Mouse (Mus musculus) lung, postnatal 36 days (tissue): Measurements from ENCODE around the gene Nr6a1.

Source experiments
- DNase-seq: peaks from one replicate; pipeline ENCODE4 v3.0.0; 2022; ENCODE audit warnings: mixed read lengths

Gene Nr6a1

DNA sequence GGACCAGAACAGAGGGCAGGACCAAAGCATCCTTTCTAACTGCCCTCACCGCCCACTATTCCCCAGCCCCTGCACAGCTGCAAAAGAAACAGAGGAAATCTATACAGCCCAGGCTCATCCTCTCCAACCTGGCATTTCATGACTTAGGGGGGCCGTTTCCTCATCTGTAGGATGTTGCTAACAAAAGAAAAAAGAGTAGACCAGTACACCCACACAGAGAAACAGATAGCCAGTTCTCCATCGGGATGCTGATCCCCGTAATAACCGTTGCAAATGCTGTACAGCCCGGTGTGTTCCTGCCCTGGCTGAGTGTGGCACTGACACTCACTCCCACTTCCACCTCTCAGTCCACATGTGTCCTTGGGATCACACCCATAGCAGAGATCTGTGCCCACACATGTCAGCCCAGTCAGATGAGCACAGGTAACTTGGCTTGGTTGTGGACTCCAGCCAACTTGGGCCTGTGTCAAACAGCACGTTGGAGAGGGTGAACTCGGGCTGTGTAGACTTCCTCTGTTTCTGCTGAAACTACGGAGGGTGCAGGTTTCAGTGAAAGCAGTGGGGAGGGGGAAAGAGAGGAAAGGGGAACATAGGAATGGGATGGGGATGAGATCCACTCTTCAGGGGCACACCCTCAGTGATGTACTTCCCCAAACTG lies 9.4 kb upstream of the Nr6a1 start:
- DNase-seq: no peak

DNA sequence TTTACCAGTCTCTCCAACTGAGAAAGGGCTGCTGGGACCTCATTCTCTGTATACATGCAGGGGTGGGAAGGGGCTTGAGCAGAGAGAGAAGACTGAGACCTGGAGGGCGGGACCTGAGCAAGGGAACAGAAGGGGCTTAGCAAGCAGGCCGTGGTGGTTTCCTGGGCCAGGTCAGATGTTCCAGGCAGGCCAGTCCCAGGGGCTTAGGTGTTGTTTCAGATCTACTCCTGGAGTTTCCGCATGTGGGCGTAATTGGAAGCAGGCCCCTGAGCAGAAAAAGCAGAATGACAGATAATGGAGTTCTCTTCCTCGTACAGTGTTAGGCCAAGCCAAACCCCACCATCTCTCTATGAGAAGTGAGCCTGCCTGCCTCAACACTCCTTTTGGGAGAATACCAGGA lies 7.4 kb upstream of the Nr6a1 start:
- DNase-seq: no peak

DNA sequence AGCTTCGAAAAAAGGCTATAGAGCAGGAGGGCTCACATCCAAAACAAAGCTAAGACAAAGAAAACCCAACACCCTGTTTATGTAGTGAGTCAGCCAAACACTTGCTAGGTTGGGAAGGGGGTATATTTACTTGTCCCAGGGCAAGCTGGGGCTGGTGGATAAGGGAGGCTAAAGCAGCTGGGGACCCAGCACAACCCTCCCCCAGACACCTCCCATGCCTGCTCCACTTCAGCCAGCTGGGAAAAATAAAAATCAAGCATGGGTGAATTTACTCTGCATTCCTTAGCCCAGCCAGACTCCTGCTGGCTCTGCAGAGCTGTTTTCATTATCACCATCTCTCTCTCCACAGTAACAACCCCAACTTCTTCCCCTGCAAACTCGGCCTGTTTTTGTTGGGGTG lies 6.4 kb upstream of the Nr6a1 start:
- no peak for DNase-seq

DNA sequence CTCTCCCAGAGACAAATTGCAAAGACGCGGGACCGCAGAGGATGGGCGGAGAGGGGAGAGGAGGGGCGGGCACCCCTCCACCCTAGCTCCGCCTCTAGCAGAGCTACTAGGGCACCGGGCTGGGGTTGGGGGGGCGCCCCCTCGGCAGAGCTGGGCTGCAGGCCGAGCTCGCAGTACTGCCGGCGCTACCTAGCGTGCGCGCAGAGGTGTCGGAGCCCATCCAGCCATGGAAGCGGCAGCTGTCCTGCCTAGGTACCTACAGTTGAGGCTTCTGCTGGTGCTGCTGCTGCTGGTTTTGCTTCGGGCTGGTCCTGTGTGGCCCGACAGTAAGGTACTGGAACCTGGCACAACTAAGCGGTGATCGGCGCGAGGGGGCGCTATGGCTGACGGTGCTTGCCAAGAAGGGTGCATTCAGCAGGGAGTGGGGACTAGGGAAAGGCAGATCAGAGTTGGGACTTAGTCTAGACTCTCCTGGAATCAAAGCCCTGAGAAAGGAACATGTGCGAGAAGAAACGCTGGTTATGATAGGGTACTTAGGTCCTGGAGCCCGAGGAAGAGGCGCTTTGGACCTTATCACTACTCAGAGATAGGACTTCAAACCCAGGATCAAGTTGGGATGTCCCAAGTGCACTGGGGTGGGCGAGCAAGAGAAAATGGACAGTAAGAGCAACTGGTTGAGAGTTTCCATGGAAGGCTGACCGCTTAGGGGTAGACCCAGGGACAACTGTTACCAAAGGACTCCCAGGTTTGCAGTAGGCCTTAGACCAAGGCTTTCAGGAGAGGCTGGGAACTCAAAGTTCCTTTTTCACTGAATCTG lies 4.6 kb upstream of the Nr6a1 start, which contains the start of gene Olfml2a:
Gene Olfml2a (plus strand): TSS at position 128 of the 817 bp plus-strand sequence.
- DNase-seq: peak; percentile 92

DNA sequence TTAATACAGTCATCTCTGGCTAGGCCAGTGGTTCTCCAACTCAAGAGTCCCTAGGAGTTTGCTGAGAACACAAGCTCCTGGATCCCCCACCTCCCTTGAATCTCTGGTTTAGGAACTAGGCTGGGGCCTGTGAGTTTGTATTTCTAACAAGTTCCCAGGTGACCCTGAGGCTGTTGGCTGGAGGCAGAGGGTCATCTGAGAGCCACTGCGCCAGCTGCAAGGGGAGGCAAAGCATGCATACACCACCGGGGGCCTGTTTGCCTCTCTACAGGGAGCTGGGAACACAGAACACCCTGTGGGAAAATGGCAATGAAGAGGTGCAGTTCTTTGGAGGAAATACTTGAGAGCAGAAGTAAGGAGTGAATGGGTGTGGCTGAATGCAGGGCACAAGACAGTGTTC lies 2.8 kb upstream of the Nr6a1 start:
- DNase-seq: no peak

DNA sequence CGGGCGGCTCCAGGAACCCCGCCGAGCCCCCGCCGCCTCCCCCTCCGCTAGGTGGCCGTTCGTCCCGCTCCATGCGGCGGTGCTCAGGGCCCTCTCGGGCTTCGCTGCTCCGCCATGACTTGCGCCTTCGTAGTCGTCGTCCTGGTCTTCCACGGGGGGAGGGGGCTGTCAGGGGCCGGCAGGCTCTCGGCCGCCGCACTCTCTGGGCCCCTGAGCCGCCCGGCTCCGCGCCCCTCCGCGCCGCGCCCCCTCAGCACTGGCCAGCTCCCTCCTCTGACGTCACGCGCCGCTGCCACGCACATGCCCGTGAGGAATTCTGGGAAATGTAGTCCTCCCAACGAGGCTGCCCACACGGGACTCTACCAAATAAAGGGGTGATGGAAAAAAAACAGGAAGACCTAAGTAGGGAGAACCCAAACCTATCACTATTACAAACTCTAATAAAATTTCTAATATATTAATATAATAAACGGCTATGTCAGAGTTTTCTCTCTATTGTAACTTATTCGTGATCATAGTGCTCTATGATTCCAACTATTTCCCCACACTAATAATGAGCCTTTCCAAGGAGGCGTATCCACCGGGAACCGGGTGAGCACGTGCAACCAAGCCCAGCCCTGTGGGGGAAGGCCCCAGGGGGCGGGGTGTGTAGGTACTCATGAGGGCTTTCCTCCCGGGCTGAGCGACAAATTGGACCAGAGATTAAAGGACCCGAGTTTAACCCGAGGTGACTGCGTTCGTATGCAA lies 1.2 kb downstream of the Nr6a1 start:
- DNase-seq: peak; percentile 98

DNA sequence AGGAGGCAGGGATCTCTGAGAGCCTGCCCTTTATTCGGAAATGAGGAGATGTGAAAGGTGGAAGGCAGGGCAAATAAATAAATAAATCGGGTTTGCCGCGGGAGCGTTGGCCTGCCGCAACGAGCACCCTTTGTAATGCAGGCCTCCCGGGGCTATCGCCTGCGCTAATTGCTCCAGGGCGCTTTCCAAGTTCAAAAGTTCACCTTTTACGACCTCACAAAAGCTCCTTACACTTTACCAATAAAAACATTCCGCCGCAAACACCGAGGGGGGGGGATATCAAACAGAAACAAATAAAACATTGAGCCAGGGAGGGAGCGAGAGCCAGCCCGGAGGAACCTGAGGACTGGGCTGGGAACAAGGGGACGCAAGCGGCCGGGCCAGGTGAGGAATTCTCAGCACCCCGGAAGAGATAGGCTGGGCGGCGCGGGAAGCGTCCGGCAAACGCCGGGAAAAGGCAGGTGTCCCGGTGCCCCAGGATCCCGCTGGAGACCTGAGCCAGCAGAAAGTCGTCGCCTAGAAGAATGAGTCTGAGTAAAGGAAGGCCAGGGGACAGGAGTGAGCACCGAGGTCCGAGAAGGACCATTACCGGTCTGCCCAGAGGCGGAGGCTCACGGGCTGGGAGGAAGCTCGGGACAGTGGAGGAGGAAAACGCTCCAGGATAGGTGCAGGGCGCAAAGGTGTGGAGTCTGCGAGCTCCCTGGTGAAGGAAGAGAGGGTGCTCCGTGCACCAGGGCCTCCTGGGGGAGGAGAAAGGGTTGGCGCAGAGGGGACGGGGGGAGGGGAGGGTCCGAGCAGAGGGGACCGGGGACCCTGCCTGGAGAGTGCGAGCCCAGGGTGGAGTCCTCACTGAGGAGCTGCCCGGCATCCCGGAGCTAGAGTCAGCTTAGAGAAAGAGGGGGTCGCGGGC lies 2.1 kb downstream of the Nr6a1 start:
- DNase-seq: peak; percentile 26

DNA sequence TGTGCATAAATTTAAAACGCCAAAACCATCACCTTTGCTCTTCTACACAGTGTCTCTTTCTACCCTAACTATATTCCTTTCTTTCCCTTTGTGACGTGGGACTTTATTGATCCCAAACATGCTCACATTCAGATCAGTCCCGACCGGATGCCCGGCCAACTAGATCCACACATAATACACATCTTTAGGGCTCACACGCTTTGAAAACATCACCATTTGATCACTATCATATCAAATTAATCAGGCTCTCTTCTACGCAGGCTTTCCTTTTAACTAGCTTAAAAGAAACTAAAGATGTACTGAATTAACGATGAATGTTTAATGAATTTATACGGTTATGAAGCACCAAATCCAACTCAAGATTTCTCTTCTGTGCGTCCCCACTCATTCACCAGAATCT lies 2.9 kb downstream of the Nr6a1 start:
- DNase-seq: no peak

DNA sequence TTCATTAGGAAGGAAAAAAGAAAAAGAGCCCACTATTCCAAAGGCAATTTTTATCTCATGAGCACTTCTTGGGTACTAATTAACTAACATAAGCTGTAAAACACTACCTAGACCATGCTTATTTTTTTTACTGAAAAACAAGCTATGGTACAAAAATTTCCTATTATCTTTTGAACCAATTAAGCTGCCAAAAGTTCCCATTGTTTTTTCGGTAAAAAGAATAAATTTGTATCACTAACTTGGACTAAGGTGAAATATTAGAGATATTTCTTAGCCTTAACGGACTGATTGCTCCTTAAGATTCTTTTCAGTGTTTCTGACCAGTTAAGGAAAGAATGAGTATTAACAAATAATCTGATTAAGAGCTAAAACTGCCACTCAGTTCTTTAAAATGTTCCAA lies 3.6 kb downstream of the Nr6a1 start:
- no peak for DNase-seq

DNA sequence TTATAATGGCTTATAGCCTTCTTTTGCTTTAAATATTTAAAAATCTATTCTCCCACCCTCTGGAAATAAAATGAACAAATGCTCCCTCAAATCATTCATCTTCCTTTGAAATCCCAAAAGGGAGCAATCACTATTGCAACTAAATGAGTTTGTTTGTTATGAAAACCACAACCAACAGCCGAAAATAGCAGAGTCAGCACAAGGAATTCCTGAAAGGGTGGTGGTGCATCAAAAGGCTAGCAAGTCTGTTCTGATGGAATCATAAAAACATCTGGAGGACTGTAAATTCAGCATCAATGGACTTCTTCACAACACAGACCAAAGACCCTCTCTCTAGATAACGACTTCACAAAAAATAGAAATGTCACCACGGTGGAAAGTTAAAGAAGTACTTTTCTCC lies 4.0 kb downstream of the Nr6a1 start:
- no peak for DNase-seq

DNA sequence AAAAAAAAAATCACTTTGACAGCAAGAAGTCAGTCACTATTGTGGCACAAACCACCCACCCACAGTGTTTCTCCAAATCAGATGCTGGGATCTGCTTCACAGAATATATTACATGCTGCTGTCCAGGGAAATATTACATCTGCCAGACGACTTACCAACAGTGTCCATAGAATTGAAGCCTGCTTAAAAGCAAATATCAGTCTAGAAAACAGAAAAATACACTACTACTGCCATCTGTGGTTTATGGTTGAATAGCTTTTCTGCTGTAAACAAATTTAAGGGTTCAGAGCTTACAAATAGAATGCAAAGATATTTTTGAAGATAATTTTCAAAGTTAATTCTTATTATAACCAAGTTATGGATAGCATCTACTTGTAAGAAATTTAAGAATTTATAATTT lies 6.1 kb downstream of the Nr6a1 start:
- DNase-seq: no peak

DNA sequence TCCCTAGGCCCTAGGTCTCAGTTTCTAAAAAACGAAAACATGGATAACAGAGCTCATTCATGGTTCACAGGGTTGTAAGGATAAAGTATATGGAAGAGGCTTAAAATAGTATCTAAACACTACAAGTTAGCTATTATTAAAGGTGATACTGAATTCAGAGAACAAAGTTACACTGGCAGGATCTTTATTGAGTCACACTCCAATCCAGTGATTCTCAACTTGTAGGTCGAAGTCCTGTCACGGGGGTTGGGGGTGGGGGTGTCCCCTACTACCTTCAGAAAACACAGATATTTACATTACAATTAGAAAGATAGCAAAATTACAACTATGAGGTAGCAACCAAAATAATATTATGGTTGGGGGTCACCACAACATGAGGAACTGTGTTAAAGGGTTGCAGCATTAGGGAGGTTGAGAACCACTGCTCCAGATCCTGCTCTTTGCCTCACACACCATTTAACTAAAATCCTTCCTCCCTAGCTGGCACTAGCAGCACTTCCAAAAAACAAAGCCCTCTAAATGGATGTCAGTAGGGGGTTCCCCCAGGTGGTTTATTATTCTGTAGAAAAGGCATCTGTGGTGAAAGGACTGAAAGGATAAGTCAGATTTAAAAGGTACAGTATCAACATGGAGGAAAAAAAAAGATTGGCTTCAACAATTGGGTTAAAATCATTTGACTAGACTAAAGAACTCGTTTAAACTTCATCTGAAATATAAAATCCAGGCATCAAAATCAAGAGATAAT lies 10.4 kb downstream of the Nr6a1 start:
- DNase-seq: no peak

DNA sequence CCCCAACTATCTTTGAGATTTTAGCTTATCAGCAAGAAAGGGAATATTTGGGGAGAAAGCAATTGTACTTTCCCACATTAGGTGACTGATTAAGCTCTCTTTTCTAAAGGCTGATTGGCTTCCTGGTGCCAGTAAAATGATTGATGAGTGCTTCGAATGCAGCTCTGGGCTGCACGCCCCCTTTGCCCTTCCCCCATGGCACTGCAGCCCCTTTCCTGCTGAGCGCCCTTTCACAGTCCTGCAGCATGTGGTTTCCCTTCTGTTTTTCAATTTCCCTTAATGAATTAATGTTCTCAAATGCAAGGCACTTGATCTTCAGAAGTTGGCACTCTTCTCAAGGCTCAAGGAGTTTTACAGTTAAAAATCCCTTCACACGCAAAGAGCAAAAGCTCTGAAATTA lies 12.5 kb downstream of the Nr6a1 start:
- DNase-seq: no peak

DNA sequence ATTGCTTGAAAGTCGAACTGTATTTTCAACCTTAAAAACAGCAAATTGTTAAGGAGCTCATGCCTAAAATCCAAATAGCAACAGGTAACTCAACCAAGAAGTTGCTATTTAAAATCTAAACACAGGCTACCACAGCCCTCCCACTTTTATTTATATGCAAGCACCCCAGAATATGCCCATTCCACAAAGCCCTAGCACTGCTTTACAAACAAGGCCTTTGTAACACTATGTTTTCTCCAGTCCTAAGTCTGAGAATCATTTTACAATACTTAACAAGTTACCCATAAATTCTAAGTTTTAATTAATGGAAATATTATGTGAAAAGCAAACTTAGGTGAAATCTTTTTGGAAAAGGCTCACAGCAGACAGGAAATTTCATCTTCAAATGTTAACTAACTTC lies 13.0 kb downstream of the Nr6a1 start:
- no peak for DNase-seq

DNA sequence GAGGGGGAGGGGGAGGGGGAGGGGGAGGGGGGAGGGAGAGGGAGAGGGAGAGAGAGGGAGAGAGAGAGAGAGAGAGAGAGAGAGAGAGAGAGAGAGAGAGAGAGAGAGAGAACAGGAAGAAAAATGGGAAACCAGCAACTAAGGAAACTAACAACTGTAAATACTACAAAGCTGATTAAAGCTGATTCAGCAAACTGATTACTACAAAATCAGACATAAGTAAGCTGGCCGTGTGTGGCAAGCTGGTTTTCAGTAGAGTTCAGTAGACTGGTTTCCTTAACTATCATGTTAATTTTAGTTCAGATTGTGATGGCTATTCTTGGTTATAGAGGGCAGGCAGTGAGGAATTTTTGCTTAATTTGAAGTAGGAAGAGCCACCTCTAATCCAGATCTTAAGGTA lies 18.9 kb downstream of the Nr6a1 start:
- DNase-seq: no peak

DNA sequence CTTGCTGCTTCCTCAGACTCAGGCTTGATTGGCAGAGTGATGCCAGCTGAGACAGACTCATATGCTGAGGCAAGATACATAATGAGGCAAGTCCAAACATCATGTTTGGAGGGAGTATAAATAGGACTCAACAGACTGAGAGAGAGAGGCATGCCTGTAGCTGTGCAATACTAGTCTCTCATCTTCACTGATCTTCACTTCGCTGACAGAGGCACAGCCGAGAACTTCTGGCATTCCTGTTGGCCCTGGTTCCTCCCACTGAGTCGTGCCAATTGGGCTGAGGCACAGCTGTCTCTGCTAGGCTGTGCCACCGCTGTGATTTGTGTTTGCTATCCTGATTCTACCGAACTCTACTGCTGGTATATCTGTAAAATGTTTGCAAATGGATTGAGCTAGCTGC lies 21.4 kb downstream of the Nr6a1 start:
- peak; percentile 21 for DNase-seq

DNA sequence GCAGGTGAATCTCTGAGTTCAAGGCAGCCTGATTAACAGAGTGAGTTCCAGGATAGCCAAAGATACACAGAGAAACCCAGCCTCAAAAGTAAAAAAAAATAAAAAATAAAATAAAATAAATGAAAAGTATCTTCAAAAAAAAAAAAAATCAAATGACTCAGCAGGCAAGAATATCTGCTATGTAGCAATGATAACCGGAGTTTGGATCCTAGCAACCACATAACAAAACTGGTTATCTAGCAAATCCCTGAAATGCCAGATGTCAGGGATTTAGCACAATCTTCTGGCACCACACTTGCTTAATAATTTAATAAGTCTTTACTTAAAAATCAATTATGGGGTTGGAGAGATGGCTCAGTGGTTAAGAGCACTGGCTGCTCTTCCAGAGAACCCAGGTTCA lies 23.2 kb downstream of the Nr6a1 start:
- no peak for DNase-seq

DNA sequence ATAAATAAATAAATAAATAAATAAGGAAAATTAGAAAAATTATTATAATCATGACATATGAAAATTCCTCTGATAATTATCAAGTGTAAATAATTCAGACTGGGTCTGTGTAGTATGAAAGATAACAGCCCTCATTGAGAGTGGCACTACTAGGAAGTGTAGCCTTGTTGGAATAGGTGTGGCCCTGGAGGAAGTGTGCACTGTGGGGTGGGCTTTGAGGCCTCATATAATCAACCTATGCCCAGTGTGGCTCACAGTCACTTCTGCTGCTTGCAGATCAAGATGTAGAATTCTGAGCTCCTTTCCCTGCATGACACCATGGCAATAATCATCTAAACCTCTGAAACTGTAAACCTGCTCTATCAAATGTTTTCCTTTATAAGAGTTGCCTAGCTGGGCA lies 24.6 kb downstream of the Nr6a1 start:
- no peak for DNase-seq

DNA sequence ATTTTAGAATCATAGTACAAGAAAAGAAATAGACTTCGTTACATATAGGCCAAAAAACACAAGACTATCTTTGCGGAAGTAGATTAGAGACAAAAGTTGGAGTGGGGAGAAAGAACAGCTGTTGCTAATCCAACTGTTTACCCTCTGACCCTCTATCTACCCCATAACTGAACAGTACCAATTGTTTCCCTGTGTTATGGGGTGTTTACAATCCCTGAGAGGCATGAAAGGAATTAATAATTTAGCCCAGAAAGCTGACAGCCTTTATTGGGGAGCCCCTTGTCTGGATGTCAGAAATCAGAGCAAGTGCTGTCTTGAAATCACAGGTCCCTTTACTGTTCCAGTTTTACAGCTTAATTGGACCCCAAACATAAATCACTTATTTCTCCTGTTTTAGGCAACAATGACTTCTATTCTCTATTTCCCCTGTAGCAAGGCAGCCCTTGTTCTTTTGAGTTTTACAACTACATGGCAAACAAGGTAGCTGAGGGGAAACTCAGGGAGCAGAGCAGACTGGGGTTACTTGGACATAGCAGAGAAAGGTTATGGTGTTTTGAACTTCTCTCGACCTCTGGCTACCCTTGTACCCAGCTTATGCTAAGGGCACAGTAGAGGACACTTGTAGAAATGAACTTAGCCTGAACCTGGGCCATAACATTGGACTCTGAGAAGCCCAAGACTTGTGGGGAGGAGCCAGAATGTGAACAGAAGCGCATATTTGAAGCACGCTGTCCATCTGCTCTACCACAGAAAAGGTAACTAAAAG lies 46.4 kb downstream of the Nr6a1 start:
- DNase-seq: no peak

DNA sequence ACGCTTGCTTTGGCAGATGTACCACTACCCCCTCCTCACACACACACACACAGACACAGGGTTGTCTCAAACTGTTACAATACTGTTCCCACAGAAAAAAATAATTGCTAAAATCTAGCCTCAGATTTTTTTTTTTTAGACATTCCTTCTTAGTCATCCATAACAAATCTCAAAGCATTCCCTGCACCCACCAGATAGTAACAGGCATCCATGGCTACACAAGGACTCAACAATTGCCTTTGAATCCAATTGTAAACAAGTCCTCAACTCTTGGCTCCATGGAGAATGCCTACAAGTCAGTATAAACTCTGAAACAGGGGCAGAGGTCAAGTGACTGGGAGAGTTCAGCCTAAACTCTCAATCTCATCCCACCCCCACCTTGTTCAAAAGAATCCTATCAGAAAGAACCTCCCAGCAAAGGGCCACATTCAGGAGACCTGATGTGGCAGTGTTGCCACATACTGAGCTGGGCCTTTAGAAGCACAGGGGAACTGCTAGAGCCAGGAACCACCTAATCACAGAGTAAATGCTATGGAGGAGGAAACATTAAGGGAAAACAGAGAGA lies 52.9 kb downstream of the Nr6a1 start:
- DNase-seq: peak; percentile 12

DNA sequence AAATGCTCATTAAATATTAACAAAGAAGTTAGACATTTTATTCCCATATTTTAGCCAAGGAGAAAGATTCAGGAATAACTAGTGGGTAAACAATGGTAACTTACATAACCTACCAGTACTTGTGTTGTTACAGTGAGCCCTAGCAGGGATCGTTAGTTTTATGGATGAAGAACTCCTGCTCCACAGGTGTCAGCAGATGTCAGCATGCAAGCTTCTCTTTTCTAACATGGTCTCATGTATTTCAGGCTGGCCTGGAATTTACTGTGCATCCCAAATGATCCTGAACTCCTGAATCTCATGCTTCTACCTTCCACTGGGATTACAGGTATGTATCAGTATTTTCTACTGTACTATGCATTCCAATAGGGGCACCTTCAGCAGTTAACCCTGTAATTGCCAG lies 54.8 kb downstream of the Nr6a1 start:
- no peak for DNase-seq
